Mouse (Mus musculus) erythroblast, adult 5-6 weeks (primary cell): ENCODE measurements at regions not wholly inside any gene's neighbourhood (a gene's known extent, or its start where the extent isn't known, plus 50 kb on each side); places are given as distances from the start of the nearest gene placed in this dataset.

Experiments used
- ATAC-seq: replicated peaks from 2 replicates; pipeline ENCODE4 v1.8.0; 2016; ENCODE audit warnings: moderate number of reproducible peaks, mild to moderate bottlenecking, moderate TSS enrichment, inconsistent platforms; ENCODE audit not compliant: poor library complexity, low FRiP score, severe bottlenecking

DNA sequence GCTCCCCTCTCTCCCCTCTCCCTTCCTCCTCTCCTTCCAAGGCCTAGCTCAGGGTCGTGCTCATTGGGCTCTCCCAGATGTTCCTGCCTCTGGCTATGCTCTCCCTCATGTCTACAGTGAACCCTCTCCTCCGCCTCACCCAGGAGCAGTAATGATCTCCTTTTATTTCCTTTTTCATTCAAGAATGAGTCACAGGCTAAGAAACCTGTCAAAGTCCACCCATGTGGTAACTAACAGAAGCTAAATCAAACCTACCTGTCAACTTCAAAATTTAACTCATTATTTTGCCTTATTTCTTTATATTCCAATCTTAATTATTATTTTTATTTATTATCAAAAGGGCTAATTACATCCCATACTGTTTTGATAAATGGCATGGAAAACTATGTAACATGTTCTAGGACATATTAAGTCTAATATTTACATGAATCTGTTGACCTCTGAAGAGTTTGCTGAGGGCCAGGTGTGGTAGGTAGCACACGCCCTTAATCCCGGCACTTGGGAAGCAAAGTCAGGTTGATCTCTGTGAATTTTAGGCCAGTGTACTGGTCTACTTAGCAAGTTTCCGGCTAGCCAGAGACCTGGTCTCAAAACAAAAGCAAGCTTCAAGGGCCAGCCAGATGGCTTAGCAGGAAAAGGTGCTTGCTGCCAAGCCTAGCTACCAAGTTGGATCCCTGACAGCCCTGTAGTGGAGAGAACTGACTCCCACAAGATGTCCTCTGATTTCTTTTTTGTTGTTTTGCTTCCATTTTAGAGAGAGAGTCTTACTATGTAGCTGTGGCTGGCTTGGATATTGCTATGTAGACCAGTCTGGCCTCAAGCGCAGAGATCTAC lies 51.9 kb upstream of the Slc16a1 start:
- ATAC-seq: no peak

- ATAC-seq: peak; percentile 96
These were observed 53.2 kb upstream of the Slc16a1 start for GRCm38 (mm10) chr3:104585303-104585702.

GRCm38 (mm10) chr3:104583236-104583635 lies 55.2 kb upstream of the Slc16a1 start:
- no peak for ATAC-seq

GRCm38 (mm10) chr3:104582521-104582920 lies 55.9 kb upstream of the Slc16a1 start:
- no peak for ATAC-seq

- no peak for ATAC-seq
These were observed 59.3 kb upstream of the Slc16a1 start for GRCm38 (mm10) chr3:104579186-104579585.

DNA sequence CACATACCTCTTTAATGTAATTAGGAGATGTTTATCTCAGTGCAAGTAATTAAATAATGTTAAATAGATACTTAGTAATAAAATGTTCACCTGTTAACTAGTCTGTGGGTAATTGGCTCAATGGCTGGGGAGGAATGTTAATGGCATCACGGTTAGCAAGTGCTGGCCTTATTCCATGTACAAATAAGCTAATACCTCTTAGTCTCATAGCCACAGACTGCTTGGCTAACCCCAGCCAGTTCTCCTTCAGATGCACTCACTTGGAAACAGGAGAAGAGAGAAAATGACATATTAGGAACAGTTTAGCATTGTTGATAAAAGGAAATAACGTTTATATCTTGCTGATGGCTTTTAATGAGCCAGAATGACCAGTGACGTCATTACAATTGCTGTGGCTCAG lies 60.1 kb upstream of the Slc16a1 start:
- ATAC-seq: no peak

DNA sequence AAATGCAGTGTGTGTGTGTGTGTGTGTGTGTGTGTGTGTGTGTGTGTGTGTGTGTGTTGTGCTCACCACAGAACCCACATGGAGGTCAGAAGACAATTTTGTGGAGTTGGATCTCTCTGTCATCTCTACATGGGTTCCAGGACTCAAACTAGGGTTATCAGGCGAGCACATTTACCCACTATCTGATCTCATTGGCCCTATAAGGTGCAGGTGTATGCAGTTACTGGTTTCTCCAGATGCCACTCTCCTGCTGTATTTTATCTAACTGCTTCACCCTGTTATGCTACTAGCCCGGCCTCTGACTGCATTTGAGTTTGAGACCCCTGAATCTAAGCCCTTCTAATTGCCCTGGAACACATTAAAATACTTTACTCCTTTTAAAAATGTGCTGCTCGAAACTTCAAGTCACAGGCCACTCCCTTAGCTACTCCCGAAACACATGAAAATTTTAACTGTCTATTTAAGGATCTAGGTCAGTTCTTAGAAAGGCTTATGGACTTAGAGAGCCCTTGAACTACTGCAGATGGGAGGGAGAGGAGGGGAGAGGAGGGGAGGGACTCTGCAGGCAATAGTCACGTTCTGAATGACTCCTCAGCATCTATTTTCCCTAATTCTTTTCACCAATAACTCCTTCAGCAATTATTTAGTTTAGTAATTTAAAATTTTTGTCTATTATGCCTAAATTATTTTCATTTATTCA lies 61.1 kb upstream of the Slc16a1 start:
- ATAC-seq: no peak

DNA sequence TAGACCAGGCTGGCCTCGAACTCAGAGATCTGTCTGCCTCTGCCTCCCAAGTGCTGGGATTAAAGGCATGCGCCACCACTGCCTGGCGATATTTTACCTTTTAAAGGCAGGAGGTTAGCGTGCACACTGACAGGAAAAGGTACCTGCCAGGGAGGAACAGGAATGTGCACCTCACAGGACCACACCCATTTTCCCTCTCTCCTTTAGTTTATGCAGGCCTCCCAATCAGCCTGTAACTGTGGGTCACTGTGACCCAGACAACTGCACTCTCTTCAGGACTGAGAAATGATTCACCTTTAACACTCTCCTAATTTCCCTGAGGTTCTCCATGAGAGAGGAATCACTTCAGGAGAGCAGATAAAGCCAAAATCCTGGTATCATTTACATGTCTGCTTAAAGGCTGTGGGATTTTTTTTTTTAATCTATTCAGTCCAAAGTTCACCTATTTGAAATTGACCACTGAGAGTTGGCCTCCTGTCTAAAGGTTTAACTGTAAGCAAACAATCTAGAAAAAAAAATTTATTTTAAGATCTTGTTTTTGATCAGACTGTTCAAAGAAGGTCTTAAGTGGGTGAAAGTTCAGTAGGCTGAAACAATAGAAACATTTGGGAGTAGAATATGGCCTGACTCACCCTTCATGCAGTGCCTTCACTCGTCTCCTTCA lies 61.7 kb upstream of the Lrig2 start:
- ATAC-seq: no peak

GRCm38 (mm10) chr3:104571935-104572631 lies 60.4 kb upstream of the Lrig2 start:
- no peak for ATAC-seq

GRCm38 (mm10) chr3:104565423-104566230 lies 53.9 kb upstream of the Lrig2 start:
- no peak for ATAC-seq

DNA sequence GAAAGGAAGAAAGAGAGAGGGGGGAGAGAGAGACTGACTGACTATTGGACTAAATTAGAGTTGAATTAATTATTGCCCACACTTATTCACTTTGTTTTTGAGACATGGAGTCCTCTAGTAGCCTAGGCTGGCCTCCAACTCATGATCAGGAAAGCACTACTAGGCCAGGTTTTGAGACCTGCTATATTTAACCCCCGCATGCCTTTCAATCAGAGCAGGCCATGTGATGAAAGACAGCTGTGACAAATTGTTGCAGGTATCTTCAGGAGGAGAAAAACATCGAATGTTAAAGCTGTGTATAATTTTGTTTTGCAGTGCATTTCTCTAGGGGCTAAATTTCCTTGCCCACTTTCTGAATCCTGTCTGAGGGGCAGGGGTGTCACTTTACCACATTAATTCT lies 53.1 kb upstream of the Lrig2 start:
- ATAC-seq: no peak

GRCm38 (mm10) chr3:104561567-104561966 lies 49.8 kb upstream of the Lrig2 start:
- no peak for ATAC-seq
